Mouse (Mus musculus) limb, embryonic 10.5 days (tissue): ENCODE results near the gene Sirt5. TPM values are rescaled to one million over a fixed set of nuclear protein-coding genes. Genes with fewer than 3 reads are reported as not detected.

Experiments
- DNase-seq: peaks from one replicate; pipeline ENCODE4 v3.0.0-alpha.2; 2017; ENCODE audit warnings: low spot score
- H3K27ac ChIP-seq: fragments of 300-500 bp; sonication (generic); 2 replicates; pipeline ENCODE4 v1.5.1; 2016; ENCODE audit warnings: mild to moderate bottlenecking
- H3K27me3 ChIP-seq: fragments of 300-500 bp; sonication (generic); 2 replicates; pipeline ENCODE4 v1.6.1; 2016; ENCODE audit warnings: low read depth, mild to moderate bottlenecking; ENCODE audit not compliant: poor library complexity, severe bottlenecking
- H3K36me3 ChIP-seq: fragments of 300-500 bp; sonication (generic); 2 replicates; pipeline ENCODE4 v1.6.1; 2016; ENCODE audit warnings: mild to moderate bottlenecking, moderate library complexity
- H3K4me1 ChIP-seq: fragments of 300-500 bp; sonication (generic); 2 replicates; pipeline ENCODE4 v1.6.1; 2016
- H3K4me3 ChIP-seq: fragments of 300-500 bp; sonication (generic); 2 replicates; pipeline ENCODE4 v1.5.1; 2016; ENCODE audit warnings: mild to moderate bottlenecking, moderate library complexity
- H3K9me3 ChIP-seq: fragments of 300-500 bp; sonication (generic); replicated peaks from 2 replicates; pipeline ENCODE4 v1.6.1; 2016; ENCODE audit warnings: mild to moderate bottlenecking
- WGBS: fragments of 180-500 bp; shearing (Covaris S2); methylation state at CpG from one replicate; pipeline ENCODE4 v1.1.7; 2016; 5-methylcytosine and 5-hydroxymethylcytosine counted together
- polyA plus RNA-seq: library from polyadenylated mRNA; unstranded; fragments of >200 nt; fragmentation: Nextera tagmentation; extraction: Ambion mirVana; gene quantifications from 2 replicates; pipeline ENCODE4 v1.2.1, GENCODE M21; 2016

Gene Sirt5
- polyA plus RNA-seq, 1 experiment from 2014 or later = 41.0 TPM

DNA sequence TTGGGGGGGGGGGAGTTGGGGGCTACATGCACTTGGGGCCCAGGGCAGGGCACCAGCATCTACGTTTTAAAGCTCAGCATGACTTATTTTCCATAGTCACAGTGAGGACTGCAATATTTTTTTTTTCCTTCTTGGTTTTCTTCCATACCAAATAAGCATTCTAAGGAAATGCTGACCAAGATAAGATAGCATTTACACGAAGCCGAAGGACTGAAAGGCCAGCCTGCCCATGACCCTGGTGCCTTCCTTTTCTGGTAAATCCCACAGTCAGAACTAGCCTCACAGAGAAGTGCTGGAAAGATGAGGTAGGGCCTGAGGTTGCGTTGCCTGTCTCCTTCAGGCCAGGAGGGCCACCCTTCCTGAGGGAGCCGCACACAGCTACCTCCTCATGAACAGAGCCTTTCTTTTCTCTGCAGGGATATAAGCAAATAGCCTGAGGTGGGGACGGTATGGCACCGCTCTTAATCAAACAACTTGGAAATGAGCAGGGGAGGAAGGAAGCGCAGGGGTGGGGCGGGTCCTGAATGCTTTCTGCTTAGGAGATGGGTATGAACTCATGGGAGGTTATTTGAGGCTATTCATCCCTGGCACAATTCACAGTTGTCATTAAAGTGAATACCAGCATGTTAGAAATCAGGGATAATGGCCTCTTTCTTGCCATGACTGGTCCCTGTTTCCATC lies 14.7 kb upstream of the Sirt5 start:
- no peak for DNase-seq
- no peak overlapping the region for H3K4me3 ChIP-seq
- H3K27me3 ChIP-seq = no peaks in the 10 kb centered on the region
- H3K9me3 ChIP-seq = no peaks in the 10 kb centered on the region
- H3K36me3 ChIP-seq = no peaks in the 10 kb centered on the region
- WGBS = 85% methylated on average over 9 of the region's 9 CpGs
- H3K4me1 ChIP-seq = peaks cover 7% of the 10 kb centered on the region; the same call in 1 of the 2 replicates
- H3K27ac ChIP-seq = no peak overlapping the region

- DNase-seq = no peak
- Histone ChIP-seq H3K9me3 (no peaks in the 10 kb centered on the region), H3K4me1 (peaks cover 10% of the 10 kb centered on the region; the same call in 1 of the 2 replicates), H3K36me3 (no peaks in the 10 kb centered on the region), H3K27me3 (no peaks in the 10 kb centered on the region), H3K4me3 (no peak overlapping the region), H3K27ac (no peak overlapping the region)
- 79% methylated on average over 4 of the region's 4 CpGs for WGBS
Observed at GRCm38 (mm10) chr13:43353356-43353755, 11.9 kb upstream of the Sirt5 start.

DNA sequence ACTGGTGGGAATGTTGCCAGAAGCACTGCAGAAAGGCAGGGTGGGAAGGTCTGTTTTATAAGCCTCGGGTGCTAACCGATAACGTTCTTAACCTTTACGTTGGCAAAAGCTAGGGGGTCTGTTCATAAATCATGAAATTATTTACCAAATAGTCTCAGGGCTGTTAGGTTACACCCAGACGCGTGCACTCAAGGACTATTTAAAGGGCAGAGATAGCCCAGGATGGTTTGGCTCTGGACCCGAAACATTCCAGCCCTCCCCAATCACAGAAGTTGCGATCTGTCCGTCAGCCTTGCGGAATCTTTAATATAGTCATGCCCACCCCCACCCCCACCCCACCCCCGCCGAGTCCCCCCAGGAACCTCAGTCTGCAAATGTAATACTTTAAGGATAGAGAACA lies 10.9 kb upstream of the Sirt5 start:
- WGBS = 82% methylated on average over 12 of the region's 12 CpGs
- H3K9me3 ChIP-seq = no peaks in the 10 kb centered on the region

GRCm38 (mm10) chr13:43356346-43357125 lies 8.8 kb upstream of the Sirt5 start:
- 87% methylated on average over 14 of the region's 14 CpGs for WGBS
- H3K27ac ChIP-seq = no peak overlapping the region
- H3K4me1 ChIP-seq = peaks cover 10% of the 10 kb centered on the region; the same call in 1 of the 2 replicates
- H3K9me3 ChIP-seq = no peaks in the 10 kb centered on the region
- no peak for DNase-seq
- no peaks in the 10 kb centered on the region for H3K27me3 ChIP-seq
- no peak overlapping the region for H3K4me3 ChIP-seq
- H3K36me3 ChIP-seq = no peaks in the 10 kb centered on the region

More for the DNA sequence above, 10.9 kb upstream of the Sirt5 start:
- DNase-seq = no peak
- no peaks in the 10 kb centered on the region for H3K27me3 ChIP-seq
- no peak overlapping the region for H3K27ac ChIP-seq
- no peak overlapping the region for H3K4me3 ChIP-seq
- H3K36me3 ChIP-seq = no peaks in the 10 kb centered on the region
- H3K4me1 ChIP-seq = peaks cover 10% of the 10 kb centered on the region; the same call in 1 of the 2 replicates

DNA sequence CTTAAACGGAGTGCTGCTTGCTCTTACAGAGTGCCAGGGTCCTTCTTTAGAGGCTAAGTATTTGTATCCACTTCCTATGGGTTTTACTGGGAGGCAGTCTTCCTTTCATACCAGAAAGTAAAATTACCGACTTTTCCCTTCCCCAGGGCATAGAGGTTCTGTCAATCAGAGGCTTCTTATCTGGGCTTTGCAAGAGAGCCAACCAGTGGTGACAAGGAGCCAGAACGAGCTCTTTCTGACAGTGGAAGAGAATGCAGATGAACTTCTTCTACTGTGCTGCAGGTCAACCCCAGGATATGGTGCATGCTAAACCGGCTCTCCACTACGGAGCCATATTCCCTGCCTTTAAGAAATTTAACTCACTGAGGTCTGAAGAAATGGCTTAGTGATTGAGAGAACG lies 4.8 kb upstream of the Sirt5 start:
- no peak overlapping the region for H3K4me3 ChIP-seq
- H3K27ac ChIP-seq = no peak overlapping the region
- H3K27me3 ChIP-seq = no peaks in the 10 kb centered on the region
- no peak for DNase-seq
- no peaks in the 10 kb centered on the region for H3K9me3 ChIP-seq
- 70% methylated on average over 6 of the region's 6 CpGs for WGBS
- peaks cover 10% of the 10 kb centered on the region for H3K4me1 ChIP-seq
- H3K36me3 ChIP-seq = no peaks in the 10 kb centered on the region

DNA sequence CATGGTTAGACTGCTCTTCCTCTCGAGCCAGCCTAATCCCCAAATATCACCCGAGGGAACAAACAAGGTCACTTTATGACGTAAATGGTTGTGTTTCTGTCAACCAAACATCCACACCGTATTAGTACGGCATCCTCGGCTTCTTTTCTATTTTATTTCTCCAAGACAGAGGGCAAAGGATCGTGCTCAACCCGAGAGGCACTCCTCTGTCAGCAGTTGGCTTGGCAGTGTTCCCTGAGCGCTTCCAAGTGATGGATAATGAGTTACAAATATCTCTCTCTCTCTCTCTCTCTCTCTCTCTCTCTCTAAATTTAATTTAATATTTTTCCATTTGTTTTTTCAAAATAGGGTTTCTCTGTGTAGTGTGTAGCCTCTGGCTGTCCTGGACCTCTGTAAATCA lies 2.9 kb upstream of the Sirt5 start:
- H3K27me3 ChIP-seq = no peaks in the 10 kb centered on the region
- DNase-seq = no peak
- WGBS = 90% methylated on average over 9 of the region's 9 CpGs

DNA sequence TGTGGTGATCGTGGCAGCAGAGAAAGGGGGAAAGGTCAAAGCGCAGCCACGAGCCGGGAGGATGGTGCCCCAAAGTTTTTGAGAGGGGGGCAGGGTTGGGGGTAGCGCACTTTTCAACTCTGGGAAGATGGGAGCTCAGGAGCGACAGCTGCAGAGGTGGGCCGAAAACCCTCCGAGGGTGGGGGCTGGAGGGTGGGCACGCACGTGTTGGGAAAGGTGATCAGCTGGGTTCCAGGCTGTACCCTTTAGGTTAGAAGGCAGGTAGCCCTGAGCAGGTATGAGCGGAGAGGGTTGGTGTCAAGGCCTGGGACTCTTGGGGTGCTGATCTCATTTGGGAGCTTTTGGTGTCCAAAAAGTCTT lies 509 bp downstream of the Sirt5 start:
- Histone ChIP-seq H3K4me3 (peak overlapping the region; percentile 68), H3K9me3 (no peaks in the 10 kb centered on the region), H3K4me1 (peaks cover 16% of the 10 kb centered on the region), H3K27me3 (no peaks in the 10 kb centered on the region), H3K36me3 (peaks cover 4% of the 10 kb centered on the region), H3K27ac (peak overlapping the region; percentile 90)
- no peak for DNase-seq
- WGBS = 10% methylated on average over 11 of the region's 11 CpGs

More for the DNA sequence above, 2.9 kb upstream of the Sirt5 start:
- no peak overlapping the region for H3K27ac ChIP-seq
- no peaks in the 10 kb centered on the region for H3K9me3 ChIP-seq
- no peak overlapping the region for H3K4me3 ChIP-seq
- H3K4me1 ChIP-seq = peaks cover 16% of the 10 kb centered on the region
- no peaks in the 10 kb centered on the region for H3K36me3 ChIP-seq

DNA sequence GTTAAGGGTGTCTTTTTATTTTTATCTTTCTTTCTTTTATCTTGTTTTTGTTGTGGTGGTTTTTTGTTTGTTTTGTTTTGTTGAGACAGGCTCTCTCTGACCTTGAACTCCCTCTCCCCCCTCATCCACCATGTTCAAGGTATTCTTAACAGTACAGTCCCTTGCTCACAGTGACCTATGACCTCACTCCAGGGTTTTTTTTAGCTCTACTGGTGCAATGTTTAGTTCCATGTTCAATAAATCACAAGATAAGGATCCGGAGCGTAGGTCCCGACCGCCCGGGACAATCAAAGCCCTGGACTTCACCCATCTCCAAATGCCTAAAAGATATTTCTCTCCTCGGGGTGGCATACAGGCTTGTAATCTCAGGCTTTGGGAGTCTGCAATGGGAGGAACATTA lies 4.8 kb downstream of the Sirt5 start:
- 93% methylated on average over 6 of the region's 6 CpGs for WGBS
- peaks cover 38% of the 10 kb centered on the region for H3K36me3 ChIP-seq
- H3K4me1 ChIP-seq = peaks cover 13% of the 10 kb centered on the region
- no peak overlapping the region for H3K27ac ChIP-seq
- DNase-seq = no peak
- no peaks in the 10 kb centered on the region for H3K27me3 ChIP-seq
- no peaks in the 10 kb centered on the region for H3K9me3 ChIP-seq
- H3K4me3 ChIP-seq = no peak overlapping the region

DNA sequence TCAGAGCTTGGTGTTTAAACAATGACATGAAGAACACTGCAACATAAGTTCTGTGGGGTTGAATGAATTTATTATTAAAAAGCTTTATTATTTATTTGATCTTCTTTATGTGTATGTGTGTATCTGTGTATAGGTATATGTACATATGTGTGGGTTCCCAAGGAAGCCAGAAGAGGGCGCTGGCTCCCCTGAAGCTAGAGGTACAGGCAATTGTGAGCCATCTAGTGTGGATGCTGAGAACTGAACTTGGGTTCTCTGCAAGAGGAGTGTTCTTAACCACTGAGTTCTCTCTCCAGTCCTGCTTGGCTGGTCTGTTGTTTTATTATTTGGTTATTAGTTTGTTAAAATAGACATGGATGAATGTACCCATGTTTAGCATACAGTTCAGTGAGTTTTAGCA lies 7.6 kb downstream of the Sirt5 start:
- 78% methylated on average over 1 of the region's 1 CpGs for WGBS
- Histone ChIP-seq H3K36me3 (peaks cover 55% of the 10 kb centered on the region), H3K27ac (no peak overlapping the region), H3K4me3 (no peak overlapping the region), H3K9me3 (no peaks in the 10 kb centered on the region), H3K27me3 (no peaks in the 10 kb centered on the region), H3K4me1 (no peaks in the 10 kb centered on the region)
- no peak for DNase-seq

- Histone ChIP-seq H3K27me3 (no peaks in the 10 kb centered on the region), H3K27ac (no peak overlapping the region), H3K36me3 (peaks cover 66% of the 10 kb centered on the region), H3K4me3 (no peak overlapping the region), H3K4me1 (no peaks in the 10 kb centered on the region), H3K9me3 (no peaks in the 10 kb centered on the region)
- 88% methylated on average over 10 of the region's 10 CpGs for WGBS
- no peak for DNase-seq
Observed at GRCm38 (mm10) chr13:43374205-43374604, 8.9 kb downstream of the Sirt5 start.

- peaks cover 69% of the 10 kb centered on the region for H3K36me3 ChIP-seq
- H3K4me1 ChIP-seq = no peaks in the 10 kb centered on the region
- H3K27ac ChIP-seq = no peak overlapping the region
- H3K27me3 ChIP-seq = no peaks in the 10 kb centered on the region
- H3K4me3 ChIP-seq = no peak overlapping the region
- DNase-seq = no peak
- WGBS = 74% methylated on average over 2 of the region's 2 CpGs
- H3K9me3 ChIP-seq = no peaks in the 10 kb centered on the region
Observed at GRCm38 (mm10) chr13:43374918-43375432, 9.7 kb downstream of the Sirt5 start.

DNA sequence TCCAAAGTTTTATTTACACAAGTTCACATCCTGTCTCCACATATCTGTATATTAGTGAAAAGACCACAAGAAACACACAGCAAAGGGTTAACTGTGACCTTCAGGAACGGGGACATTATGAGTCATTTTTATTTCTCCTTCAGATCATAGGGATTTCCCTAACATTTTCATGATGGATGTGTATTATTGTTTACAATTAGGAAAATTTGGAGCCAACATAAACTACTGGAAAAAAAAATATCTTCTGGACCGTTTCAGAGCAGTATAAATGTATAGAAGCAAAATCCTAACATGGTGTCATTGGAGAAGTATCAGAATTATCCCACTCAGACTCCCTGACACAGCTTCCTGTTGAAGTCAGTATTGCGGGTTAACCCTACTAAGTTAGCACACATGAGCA lies 14.7 kb downstream of the Sirt5 start:
- H3K4me3 ChIP-seq = no peak overlapping the region
- no peak overlapping the region for H3K27ac ChIP-seq
- no peak for DNase-seq
- peaks cover 57% of the 10 kb centered on the region for H3K36me3 ChIP-seq
- H3K27me3 ChIP-seq = no peaks in the 10 kb centered on the region
- WGBS = 90% methylated on average over 3 of the region's 3 CpGs
- no peaks in the 10 kb centered on the region for H3K4me1 ChIP-seq
- no peaks in the 10 kb centered on the region for H3K9me3 ChIP-seq

DNA sequence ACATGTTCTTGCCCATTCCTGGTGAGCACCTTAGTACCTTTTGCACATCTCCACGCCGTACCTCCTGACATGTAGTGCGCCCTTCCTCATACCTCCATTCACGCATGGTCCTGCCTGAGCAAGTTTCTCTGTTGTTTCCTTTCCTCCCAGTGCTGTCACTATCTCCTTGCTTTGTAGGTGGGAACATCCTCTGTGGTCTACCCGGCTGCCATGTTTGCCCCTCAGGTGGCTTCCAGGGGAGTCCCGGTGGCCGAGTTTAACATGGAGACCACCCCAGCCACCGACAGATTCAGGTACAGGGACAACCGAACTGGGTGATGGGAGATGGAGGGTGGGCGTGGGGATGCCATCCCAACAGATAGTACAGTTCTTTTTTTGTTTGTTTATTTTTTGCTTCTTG lies 20.0 kb downstream of the Sirt5 start:
- Histone ChIP-seq H3K4me3 (no peak overlapping the region), H3K27ac (no peak overlapping the region), H3K4me1 (no peaks in the 10 kb centered on the region), H3K36me3 (peaks cover 39% of the 10 kb centered on the region), H3K9me3 (no peaks in the 10 kb centered on the region), H3K27me3 (no peaks in the 10 kb centered on the region)
- DNase-seq = no peak
- 95% methylated on average over 10 of the region's 10 CpGs for WGBS
